Mouse (Mus musculus) adrenal gland, adult (tissue): ENCODE results near the gene Krtap5-4.
"Not testable (repeated sequence)": the region's sequence is repeated elsewhere in the genome, so short reads cannot be mapped to it uniquely, and the experiment has no call there.

Experiments
- DNase-seq, 2 experiments: peaks; one replicate each; pipeline ENCODE4 v3.0.0; 2022 to 2023; ENCODE audit warnings: low spot score in 1 of 2; ENCODE audit not compliant: inconsistent age in 2 of 2

Krtap5-4 gene

GRCm38 (mm10) chr7:142321637-142322306 lies 18.4 kb downstream of the Krtap5-4 start:
- DNase-seq = not testable (repeated sequence)

GRCm38 (mm10) chr7:142322641-142323040 lies 19.3 kb downstream of the Krtap5-4 start:
- no peak for DNase-seq

GRCm38 (mm10) chr7:142323396-142324117 lies 20.2 kb downstream of the Krtap5-4 start:
- no peak for DNase-seq

GRCm38 (mm10) chr7:142326714-142327445 lies 23.5 kb downstream of the Krtap5-4 start:
- peak; percentile 55 to 68 for DNase-seq

GRCm38 (mm10) chr7:142328507-142328906 lies 25.2 kb downstream of the Krtap5-4 start:
- no peak for DNase-seq

- peak; percentile 68 to 79 for DNase-seq
Measured at GRCm38 (mm10) chr7:142330271-142330724, 26.9 kb downstream of the Krtap5-4 start.

- DNase-seq = no peak
Measured at GRCm38 (mm10) chr7:142331281-142331680, 27.9 kb downstream of the Krtap5-4 start.

DNA sequence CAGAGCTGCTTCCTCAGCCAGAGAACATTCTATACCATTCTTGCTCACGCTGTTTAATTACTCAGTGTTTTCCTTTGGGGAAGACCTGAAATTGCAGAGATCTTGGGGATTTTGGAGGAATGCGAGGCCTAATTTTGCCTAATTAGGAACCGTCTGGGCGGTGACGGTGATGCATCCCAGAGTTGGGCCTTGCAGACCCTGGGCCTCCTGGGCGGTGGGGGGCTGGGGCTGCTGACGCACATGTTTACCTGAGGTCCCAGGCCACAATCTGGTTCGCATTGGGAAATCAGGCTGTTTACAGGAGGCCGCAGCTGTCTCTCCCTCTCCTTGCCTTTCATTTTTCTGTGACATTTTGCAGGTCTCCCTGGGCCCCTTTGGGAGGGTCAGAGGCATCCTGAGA lies 29.4 kb downstream of the Krtap5-4 start:
- not testable (repeated sequence) for DNase-seq

- DNase-seq = peak; percentile 80 to 94
Measured at GRCm38 (mm10) chr7:142334246-142334645, 30.9 kb downstream of the Krtap5-4 start.

DNA sequence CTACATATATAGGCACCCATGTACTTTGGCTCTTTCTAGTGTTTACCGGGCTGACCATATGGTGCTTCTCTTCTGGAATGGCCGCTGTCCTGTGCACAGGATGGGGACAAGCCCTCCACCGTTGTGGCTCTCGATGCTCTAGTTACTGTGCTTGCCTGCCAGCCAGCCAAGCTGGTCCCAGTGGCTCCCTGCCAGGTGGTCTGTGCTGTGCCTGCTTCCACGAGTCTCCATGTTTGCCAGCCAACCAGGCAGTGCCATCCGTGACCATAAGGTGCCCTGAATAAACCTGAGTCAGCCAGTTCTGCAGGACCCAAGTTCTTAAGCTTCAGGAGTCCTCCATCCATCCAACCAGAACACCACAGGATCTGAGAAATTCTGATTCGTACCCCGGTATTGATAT lies 31.8 kb downstream of the Krtap5-4 start:
- no peak for DNase-seq

DNA sequence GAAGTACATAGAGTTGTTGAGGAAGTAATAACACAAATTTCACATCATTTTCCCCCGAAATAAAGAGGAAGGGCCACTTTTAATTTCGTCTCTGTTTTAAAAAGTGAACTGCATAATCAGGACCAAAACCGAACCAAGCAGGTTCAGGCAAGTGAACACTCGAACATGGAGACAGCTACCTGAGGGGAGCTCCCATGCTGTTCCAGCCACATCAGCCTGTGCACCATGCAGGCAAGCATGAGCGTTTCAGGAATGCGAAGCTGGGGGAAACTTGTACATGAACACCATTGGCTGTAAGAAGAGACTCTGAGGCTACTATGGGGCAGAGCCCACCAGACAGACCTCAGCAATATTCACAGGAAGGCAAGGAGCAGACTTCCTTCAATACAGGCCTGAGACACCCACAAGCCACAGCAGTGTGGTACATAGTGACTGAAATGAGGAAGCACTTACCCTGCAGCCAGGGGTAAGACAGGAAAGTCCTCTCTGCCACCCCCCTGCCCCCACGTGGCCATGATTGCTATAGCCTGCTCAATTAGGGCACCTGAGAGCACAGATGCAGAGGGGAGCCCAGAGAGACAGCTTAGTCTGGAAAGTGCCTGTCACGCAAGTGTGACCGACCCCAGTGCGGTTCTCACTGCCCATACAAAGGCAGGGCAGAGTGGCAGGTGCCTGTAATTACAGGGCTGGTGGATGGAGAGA lies 37.1 kb downstream of the Krtap5-4 start:
- DNase-seq = no peak

DNA sequence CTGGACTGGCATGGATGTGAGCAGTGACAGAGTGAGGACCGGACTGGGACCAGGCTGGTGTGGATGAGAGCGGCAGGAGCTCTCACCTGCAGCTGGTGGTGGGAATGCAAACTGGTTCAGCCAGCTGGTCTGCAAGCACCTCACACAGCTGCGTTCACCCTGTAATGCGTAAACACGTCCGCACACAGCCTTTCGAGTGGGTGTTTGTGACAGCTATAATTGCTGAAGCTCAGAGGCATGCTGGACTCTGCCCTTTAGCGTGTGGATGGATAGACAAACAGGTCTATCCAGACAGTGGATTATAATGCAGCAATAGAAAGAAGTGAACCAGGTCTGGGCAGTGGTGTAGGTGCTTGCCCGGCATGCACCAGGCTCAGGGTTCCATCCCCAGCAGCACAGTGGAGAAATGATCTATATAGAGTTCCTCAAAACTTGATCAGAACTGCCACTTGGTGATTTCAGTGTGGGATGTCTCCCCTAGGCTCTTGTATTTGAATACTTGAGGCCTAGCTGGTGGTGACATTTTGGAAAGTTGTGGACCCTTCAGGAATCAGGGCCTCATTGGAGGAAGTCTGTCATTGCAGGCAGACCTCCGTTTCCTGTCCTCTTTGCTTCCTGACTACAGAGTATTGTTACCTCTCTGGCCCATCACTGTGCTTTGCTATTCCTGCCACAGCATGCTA lies 38.4 kb downstream of the Krtap5-4 start:
- no peak for DNase-seq

- DNase-seq = no peak
Measured at GRCm38 (mm10) chr7:142342247-142342640, 38.9 kb downstream of the Krtap5-4 start.

GRCm38 (mm10) chr7:142347542-142347941 lies 44.2 kb downstream of the Krtap5-4 start:
- DNase-seq = no peak

DNA sequence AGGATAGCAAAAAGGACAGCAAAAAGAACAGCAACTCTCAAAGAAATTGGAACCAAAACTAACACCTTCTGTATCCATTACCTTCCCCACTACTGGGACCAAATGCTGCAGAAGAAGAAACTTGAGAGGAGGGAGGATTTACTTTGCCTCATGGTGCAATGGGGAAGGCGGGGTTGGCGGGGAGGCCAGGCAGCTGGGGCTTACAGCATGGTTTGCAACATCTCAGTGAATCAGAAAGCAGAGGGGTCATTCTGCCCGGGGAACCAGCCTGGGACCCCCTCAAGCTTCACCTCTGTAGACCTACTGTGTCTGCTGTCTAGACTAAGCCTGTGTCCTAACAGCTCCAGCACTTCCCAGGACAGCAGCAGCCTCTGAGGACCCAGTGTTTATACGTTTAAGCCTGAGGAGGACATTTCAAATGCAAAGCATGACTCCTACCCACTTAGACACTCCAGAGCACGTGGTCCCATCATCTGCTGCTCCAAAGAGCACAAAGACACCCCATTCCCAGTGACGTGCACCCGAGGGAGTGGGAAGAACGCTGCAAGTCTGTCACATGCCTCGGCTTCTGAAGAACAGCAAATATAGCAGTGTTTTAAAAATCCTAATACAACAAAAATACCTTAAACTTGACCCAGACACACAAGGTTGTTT lies 46.1 kb downstream of the Krtap5-4 start:
- no peak for DNase-seq

GRCm38 (mm10) chr7:142351569-142351968 lies 48.2 kb downstream of the Krtap5-4 start:
- no peak for DNase-seq

DNA sequence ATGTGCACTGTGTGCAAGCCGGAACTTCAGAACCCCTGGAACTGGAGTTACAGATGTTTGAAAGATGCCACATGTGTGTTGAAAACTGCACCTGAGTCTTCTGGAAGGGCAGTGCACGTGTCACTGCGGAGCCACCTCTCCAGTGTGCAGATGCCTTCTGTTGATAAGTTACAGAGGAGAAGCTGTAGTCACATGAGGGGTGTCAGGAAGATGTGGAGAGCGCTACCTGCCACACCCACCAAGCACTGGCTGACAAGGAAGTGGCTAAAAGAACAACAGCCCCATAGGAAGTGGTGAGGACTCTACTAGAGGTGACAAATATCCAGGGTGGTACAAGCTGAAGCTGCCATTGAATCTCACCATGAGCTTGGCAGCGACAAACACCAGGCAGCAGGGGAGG lies 50.5 kb downstream of the Krtap5-4 start:
- no peak for DNase-seq
